Mouse (Mus musculus) heart, postnatal 4 days (tissue): Measurements from ENCODE around the gene Neurod2. TPM values are rescaled to one million over a fixed set of nuclear protein-coding genes. Genes with fewer than 3 reads are reported as not detected.

Experiments used
- DNase-seq: peaks from one replicate; pipeline ENCODE4 v3.0.0; 2021
- total RNA-seq, 2 experiments: library from RNA; stranded (reverse); gene quantifications; 2 replicates each; pipeline ENCODE4 v1.2.3; 2021

The Neurod2 gene
- total RNA-seq, result not detected

DNA sequence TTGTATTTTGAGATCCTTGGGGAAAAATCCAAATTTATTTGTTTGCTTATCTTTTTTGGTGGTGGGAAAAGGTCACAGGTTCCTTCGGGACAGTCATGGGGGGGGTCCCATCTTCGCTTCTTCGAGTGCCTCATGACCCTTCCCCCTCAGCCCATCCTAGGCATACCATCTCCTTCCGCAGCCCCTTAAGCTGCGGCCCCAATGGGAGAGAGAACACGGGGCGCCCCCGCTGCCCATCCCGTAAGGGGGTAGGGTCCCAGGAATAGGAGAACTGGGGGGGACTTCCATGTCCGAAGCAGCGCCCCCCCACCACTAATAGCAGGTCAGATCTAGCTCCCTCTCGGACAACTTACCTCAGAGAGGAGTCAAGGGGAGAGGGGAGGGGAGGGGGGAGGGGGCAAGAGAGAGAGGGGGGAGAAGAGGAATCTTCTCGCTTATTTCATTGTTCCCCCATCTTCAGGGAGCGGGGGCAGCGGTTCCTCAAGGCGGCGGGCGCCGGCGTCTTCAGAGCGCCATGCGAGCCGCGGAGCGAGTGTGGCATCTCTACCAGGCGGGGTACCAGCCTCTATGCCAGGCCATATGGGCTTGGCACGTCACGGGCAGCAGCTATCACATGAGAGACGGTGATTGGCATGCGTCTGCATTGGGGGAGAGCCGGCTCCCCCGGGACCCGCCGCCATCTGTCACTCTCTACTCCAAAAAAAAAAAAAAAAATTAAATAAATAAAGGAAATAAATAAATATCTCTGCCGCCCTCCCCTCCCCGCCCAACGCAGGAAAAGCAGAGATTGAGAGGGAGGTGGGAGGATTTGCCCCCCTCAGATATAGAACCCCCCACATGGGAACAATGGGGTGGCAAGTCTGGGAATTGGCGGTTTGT lies at the start of gene Neurod2:
TSS of gene Neurod2 (minus strand) at position 568 of the 879 bp plus-strand sequence.
- no peak for DNase-seq

DNA sequence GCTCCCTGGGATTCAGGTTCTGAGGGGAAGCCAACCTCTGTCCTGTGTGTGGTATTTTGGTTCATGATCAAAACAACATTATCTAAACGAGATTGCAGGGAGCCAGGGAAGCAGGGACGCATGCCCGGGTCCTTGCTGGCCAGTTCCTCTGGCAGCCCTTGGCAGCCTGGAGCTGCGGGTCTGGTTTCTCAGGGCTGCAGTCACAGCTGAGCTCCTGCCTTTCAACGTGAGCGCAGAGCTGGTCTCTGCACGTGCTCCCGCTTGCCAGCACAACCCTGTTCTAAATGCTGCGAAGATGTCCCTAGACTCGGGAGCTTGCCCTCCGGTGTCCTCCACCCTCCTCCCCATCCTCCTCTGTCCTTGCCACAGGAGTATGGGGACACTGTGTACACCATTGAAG lies 48.3 kb upstream of the Neurod2 start:
- peak; percentile 69 for DNase-seq

DNA sequence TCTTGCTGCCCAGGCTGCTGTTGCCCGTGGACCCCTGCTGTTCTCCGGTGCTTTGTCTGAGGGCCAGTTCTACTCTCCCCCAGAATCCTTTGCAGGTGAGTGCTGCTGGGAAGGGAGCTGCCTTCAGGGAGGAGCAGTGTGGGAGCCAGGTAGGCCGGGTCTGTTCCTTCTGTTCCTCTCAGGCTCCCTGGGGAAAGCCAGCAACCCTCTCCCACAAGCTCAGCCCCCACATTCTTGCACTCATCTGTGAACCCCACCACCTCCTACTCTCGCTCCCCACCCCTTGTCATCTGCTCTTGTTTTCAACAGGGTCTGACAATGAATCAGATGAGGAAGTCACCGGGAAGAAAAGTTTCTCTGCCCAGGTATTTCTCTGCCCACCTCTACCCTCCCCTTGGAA lies 47.3 kb upstream of the Neurod2 start:
- DNase-seq, result no peak

DNA sequence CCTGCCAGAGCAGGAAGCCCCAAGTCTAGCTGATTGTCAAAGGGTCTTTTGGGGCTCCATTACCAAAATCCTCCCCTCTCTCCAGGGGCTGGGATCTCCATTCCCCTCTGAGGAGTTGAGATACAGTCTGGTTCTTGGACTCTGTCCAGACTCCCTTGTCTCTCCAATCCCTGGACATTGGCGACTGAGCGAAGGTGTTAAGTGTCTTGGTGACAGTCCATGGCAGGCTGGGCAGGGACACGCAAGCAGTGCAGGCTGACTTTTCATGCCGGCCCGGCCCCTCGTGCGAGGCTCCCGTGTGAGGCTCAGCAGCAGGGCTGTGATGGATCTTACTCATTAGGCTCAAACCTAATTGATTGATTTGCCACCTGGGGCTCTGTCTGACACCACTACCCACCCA lies 44.8 kb upstream of the Neurod2 start:
- peak; percentile 76 for DNase-seq

DNA sequence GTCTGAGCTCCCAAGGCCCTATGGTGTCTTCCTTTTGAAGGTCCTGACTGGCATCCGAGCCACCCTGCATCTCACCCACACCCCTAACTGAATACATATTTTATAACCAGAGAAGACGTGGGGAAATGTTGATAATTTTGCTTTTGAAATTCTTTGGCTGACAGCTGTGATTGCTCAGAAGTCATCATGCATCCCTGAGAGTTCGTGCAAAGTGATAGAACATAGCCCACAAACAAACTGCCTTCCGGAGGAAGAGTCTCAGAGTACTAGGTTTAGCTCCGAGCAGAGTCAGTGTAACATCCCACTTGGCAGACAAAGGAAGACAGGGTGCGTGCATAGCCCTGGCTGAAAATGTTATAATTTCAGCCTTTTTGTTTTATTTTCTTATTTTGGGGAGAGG lies 43.8 kb upstream of the Neurod2 start:
- no peak for DNase-seq

DNA sequence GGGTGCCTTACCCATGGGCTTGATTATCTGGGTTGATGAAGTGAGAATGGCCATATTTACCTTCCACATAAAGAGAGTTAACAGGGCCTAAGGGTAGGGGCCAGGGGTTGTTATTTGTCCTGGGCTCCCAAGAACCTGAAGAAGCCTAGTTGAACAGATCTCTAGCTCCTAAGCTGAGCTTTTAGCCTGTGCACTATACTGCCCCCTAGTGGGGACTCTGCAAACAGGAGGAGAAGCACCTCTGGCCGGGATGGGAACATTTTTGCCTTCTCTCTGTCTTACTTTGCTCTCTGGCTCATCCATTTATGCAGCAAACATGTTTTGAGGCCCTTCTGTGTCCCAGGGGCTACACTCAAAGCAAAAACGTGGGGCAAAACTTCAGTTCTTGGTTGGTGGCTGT lies 43.0 kb upstream of the Neurod2 start:
- peak; percentile 80 for DNase-seq

DNA sequence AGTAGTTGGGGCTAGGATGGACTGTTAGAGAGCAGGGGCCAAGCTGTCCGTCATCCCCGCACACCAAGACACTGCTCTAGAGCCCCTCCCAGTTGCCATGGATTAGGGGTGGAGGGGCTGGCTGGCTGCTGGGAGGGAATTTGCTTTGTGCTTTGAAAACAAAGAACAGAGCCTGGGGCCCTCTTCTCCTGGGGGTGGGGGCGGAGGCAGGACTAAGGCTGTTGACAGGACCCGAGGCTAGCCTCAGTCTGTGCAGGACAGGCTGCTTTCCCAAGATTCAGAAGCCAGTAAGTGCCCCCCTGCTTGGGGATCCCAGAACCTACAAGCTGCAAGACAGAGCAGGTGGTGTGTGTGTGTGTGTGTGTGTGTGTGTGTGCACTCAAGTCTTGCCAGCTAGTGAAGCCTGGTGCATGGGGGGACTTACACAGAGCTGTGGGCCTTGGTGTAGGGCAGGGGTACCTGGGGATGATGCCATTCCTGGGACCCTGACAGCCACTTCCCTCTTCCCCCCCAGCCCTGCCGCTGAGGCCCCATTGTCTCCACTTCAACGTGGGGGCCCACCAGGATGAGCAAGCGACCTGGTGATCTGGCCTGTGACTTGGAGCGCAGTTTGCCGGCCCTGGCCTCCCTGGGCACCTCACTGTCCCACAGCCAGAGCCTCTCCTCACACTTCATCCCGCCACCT lies 42.2 kb upstream of the Neurod2 start:
- DNase-seq, result no peak

DNA sequence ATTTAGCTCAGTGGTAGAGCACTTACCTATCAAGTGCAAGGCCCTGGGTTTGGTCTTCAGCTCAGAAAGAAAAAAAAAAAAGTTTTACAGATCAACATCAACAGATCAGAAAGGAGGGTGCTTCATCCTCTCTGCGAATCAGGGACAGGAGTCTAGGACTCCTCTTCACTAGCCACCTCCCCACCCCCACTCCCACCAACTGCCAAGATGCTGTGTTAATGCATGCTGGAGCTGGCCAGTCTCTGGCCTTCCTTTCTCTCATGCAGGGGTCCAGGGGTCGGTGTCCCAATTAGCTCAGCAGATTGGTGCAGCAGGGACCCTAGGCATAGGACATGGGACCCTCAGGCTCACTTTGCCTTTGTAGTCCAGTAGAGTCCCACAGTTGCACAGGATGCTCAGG lies 41.1 kb upstream of the Neurod2 start:
- no peak for DNase-seq

DNA sequence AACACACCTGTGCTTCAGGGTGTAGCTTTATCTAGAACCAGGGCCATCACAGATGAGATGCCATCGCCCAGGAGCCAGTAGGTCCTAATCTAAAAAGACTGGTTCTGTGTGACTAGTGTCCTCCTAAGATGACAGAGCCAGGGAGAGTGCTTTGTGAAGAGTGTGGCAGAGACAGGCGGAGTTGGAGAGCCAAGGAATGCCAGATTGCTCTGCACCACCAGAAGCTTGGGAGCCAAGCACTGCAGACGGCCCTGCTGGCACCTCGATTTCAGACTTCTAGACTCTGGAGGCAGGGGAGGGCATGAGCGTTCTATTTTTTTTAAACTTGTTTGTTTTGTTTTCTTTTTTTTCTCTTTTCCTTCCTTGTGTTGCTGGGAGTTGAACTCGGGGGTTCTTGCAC lies 39.9 kb upstream of the Neurod2 start:
- DNase-seq, result no peak

DNA sequence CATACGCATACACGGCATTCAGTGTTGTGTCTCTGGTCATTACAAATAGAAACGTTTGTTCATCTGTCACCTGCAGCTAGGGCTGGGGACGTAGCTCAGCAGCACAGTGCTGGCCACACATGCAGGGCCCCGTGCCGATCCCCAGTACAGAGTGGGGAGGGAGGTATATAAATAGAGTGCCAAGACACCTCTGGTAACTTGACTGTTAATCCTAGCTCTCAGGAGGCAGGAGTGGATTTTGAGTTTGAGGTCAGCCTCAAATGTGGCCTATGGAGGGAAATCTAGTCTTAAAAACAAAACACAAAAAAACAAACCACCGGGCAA lies 38.4 kb upstream of the Neurod2 start:
- DNase-seq, result no peak

DNA sequence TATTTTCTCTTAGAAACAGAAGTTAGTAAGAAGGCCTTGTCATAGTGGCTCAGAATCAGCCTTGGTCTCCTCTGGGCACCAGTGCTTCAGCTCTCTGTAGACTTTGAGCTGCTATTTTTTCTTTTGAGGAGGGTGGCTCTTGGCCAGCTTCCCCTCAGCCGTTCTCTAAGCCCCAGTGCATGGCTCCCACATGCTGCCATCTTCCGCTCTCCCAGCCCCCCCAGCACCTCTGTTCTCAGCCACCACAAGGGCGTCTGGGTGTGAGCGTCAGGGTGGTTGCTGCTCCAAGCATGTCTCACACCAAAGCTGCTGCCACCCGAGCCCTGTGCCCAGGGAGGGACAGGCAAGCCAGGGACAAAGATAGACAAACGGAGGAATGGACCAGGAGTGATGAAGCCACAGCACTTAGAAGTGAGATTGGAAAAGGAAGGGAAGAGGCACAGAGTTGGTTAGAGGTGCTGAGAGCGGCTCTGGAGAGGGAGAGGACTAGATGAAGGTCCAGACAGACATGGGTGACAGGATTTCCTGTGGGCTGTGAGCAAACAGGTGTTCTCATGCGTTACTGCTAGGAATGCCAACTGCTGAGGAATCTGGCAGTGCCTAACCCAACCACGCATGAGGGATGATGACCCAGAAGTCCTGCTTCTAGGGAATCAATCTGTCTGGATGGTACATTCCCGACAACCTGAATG lies 37.9 kb upstream of the Neurod2 start:
- no peak for DNase-seq

DNA sequence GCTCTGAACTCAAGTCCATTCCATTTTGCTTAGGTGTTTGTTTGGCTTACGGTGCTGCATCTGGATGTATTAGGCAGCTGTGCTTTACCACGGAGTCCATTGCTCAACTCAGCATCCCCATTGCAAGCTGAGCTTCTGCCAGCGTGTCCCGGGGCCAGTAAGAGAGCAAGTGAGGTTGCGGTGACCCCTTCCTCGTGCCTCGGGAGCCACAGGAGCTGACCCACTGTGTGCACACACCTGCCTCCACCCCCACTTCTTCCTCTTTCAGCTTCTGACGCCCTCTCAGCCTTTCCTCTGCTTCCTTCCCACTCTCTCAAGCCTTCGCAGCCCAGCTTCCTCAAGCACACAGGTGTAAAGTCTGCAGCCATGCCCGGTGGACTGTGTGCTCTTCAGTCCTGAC lies 36.8 kb upstream of the Neurod2 start:
- no peak for DNase-seq

DNA sequence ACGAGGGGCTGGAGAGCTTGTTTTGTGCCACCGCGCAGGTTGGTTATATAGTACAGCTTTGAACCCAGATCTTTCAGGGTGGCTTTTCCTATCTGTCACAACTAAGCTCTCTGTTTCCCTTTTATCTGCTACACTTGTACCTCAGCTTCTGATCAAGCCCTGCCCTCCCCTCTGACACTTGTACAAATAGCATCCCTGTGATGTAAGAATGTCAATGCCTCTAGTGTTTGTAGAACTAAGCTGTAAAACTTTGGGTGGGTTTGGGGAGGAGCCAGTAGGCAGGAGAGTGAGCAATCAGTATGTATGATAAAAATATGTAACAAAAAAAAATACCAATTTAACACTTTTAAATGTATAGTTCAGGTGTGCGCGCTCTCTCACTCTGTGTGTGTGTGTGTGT lies 35.0 kb upstream of the Neurod2 start:
- no peak for DNase-seq

DNA sequence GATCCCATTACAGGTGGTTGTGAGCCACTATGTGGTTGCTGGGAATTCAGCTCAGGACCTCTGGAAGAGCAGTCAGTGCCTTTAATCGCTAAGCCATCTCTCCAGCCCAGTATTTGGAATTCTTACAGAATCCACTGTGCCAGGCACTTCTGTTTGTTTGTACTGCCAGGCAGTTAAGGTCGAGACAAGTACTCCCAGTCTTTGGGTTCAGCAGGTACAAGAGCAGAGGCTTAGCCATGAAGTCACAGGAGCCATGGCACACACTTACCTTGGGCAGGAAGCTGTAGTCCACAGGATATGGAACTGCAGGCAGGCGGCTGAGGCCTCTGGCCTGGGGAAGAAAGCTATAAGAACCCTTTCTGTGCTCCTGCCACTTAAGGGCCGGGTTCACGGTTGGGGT lies 34.4 kb upstream of the Neurod2 start:
- DNase-seq, result no peak

DNA sequence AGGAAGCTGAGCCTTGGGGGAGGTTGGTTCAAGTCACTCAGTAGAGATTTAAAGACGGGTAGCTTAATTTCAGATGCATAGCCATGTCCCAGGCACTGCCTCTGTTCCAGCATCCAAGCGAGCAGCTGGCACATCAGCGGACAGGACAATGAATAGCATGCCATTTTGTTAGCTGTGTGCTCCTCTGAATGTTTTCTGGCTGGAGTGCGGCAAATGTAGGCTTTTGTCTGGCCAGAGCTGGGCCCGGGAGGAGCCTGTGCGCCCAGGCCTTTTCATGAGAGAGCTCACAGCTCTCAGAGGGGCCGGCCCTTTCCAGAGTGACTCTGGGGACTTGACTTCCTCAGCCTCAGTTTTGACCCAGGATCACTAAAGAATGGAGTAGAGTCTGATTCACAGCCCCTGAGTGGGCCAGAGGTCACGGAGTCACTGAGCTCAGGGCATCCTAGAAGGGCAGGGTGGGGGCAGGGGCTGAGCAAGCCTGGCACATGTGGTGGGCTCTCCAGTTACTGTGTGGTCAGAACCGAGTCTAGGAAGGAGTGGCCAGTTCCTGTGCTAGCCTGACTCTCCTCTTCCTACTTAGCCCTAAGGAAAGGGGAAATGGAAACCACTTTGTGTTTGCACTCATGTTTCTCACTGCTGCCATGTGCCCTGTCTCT lies 31.5 kb upstream of the Neurod2 start:
- no peak for DNase-seq

DNA sequence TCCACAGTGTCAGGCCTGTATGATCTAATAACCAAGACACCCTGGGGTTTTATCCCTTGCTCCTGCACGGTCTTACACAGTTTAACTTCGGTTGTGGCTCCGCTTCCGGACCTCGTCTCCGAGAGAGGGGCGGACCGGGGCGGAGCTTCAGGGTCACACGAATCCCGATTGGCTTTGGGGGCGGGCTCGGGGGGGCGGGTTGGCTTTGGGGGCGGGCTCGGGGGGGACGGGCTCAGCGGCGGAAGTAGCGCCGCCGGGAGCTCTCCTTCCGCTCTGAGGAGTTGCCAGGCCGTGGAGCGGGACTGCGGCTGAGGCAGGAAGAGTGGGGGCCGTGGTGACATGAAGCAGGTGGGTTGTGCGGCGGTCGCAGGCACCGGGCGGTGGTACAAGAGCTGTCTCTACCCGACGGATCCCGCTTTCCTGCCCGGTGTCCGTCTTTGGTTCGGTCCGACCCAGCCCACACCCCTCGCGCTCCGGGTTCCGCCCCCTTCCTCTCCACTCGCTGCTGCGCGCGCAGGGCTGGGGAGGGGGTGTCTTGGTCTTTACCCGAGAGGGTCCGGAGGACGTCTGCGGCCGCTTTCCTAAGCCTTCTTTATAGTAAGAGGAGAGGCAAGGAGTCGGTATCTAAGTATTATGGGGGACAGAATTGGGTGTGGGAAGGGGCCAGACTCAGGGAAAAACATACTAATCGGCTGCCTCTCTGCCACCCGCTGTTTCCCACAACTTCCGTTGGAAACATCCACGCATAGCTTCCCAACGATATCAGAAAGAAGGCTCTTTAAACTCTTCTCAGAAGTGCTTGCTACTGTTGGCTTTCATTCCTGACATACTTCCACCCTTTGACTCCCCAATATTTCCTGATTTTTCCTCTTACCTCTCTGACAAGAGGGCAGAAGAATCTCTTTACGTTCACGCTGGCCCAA lies 29.0 kb upstream of the Neurod2 start, which contains the start of gene Stard3:
TSS of gene Stard3 (plus strand) at position 208 of the 923 bp plus-strand sequence.
- peak; percentile 93 for DNase-seq

DNA sequence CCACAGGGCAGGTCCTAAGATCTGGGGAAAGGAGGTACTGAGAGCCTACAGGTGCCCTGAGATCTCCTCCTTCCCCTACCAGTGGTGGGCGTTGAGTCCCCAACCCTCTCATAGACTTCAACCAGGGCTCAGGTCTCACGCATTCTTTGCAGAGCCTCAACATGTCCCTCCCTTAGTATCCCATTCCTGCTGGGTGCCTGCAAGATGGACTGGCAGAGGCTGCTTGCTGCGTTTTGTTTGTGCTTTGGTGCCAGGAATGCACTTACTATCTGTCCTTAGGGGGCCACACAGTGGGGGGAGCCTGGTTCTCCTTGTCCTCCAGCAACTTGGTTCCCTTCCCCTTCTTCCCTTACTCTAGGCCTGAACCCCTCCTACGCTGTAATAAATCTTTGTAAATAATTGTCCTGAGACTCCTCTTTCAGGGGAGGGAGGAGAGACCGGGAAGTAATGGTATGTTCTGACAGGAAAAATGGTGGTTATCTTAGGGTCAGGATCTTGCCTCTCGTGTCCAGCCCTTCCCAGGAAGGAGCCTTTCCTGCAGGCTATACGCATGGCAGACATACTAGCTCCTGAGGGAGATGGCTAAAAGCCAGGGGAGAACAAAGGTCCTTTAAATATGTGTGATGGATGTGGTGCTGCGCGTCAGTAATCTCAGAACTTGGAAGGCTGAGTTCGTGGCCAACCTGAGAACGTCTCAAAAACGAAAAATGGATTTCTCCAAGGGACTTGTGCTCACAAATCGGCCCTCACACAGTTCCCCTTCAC lies 28.1 kb upstream of the Neurod2 start:
- no peak for DNase-seq

DNA sequence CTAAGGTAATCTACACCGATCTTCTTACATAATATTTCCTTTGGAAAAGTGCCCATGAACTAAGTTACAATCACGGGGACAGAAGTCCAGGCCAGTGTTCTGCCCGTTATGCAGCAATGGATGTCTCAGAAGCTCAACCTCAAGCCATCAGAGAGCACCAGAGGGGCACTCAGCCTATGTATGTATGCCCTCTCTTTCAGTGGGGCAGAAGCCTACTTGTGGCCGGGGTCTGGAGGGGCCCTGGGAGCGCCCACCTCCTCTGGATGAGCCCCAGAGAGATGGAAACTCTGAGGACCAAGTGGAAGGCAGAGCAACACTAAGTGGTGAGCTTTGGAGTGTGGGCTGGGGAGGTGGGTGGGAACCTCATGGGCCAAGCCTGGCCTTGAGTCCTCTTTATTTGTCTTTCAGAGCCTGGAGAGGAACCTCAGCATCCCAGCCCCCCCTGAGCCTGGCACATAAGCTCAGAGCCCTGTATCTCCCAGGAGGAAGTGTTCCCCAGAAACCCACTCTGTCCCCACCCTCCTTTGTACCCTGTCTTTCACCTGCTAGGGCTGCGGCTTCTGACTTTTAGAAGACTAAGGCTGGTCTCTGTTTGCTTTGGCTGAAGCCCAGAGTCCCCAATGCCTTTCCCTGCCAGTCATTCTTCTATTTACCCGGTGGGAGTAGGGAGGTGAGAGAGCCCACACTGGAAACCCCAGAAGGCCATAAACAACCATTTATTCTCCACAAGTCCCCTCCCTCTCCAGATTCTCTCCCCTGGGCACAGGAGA lies 27.4 kb upstream of the Neurod2 start:
- no peak for DNase-seq

DNA sequence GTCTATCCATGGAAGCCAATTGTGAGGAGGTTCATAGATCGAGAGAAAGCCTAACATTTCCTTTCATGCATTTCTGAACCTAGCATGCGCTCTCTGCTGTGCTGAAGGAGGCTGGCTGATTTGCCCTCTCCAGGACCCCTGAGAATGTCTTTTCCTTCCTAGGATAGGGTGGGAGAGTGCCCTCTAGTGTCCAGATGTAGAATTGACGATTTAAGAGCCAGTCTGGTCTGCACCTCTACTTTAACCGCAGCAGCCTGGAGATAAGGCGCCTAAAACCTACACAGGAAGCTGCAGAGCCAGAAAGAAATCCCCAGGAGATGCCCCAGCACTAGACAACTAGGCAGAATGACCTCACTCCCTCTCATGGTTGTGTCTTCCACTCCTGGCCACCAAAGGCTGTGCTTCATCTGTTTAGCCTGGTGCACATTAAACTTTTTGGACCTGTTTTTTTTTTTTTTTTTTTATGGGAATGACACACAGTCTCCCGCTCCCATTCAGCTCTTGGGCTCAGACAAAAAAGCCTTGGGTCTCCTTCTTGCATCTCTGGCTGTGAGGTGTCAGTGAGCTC lies 26.4 kb upstream of the Neurod2 start:
- DNase-seq, result peak; percentile 71

DNA sequence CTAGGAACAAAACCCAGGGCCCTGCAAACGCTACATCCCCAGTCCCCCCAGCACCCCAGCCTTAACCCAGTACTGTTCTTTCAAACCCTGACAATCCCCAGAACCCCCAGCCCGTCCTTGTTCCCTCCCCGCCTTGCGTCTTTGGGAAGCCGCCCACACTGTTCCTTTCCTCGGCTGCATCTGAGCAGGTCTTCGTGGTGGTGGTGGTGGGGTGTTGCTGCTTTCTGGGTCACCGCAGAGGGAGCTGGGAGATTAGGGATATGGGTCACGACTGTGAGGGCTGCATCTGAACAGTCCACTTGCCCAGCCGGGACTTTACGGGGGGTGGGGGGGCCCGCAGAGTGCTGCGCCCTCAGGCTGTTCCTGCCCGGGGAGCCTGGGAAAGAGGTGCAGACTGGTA lies 25.0 kb upstream of the Neurod2 start:
- no peak for DNase-seq
